Mouse (Mus musculus) limb, embryonic 14.5 days (tissue): Measurements from ENCODE around the gene Kif26b. TPM values are rescaled to one million over a fixed set of nuclear protein-coding genes. Genes with fewer than 3 reads are reported as not detected.

Experiments used
- ATAC-seq: fragments of 200-750 bp; cut with Nextera tagmentation; 2 replicates; pipeline ENCODE4 v1.8.0; 2017; ENCODE audit warnings: low read depth, moderate number of reproducible peaks, moderate TSS enrichment; ENCODE audit not compliant: low FRiP score
- DNase-seq: peaks from one replicate; pipeline ENCODE4 v3.0.0-alpha.2; 2015; ENCODE audit warnings: low spot score
- H3K27ac ChIP-seq: fragments of 300-500 bp; sonication (generic); replicated peaks from 2 replicates; pipeline ENCODE4 v1.5.1; 2014; ENCODE audit warnings: low read depth, mild to moderate bottlenecking, low read length, moderate library complexity, mixed read lengths
- H3K27me3 ChIP-seq: fragments of 300-500 bp; sonication (generic); 2 replicates; pipeline ENCODE4 v1.6.1; 2014; ENCODE audit warnings: low read length, mixed read lengths; ENCODE audit not compliant: control insufficient read depth, insufficient read depth
- H3K36me3 ChIP-seq: fragments of 300-500 bp; sonication (generic); 2 replicates; pipeline ENCODE4 v1.6.1; 2014; ENCODE audit warnings: mild to moderate bottlenecking, low read length, moderate library complexity, mixed read lengths; ENCODE audit not compliant: control insufficient read depth, insufficient read depth
- H3K4me1 ChIP-seq: fragments of 300-500 bp; sonication (generic); 2 replicates; pipeline ENCODE4 v1.6.1; 2014; ENCODE audit warnings: antibody characterized with exemption, low read length, mixed read lengths; ENCODE audit not compliant: control insufficient read depth, insufficient read depth
- H3K4me2 ChIP-seq: fragments of 300-500 bp; sonication (generic); replicated peaks from 2 replicates; pipeline ENCODE4 v1.6.1; 2014; ENCODE audit warnings: low read depth, mild to moderate bottlenecking, low read length, moderate library complexity; ENCODE audit not compliant: severe bottlenecking
- H3K4me3 ChIP-seq: fragments of 300-500 bp; sonication (generic); replicated peaks from 2 replicates; pipeline ENCODE4 v1.5.1; 2014; ENCODE audit warnings: low read length
- H3K9ac ChIP-seq: fragments of 300-500 bp; sonication (generic); 2 replicates; pipeline ENCODE4 v1.6.1; 2014; ENCODE audit warnings: mild to moderate bottlenecking, low read depth, low read length, moderate library complexity; ENCODE audit not compliant: severe bottlenecking
- H3K9me3 ChIP-seq: fragments of 300-500 bp; sonication (generic); 2 replicates; pipeline ENCODE4 v1.6.1; 2016; ENCODE audit warnings: low read length; ENCODE audit not compliant: control insufficient read depth
- POLR2A ChIP-seq: fragments of 200-500 bp; IDR thresholded peaks from 2 replicates; pipeline ENCODE4 v1.8.0; 2012; ENCODE audit warnings: inconsistent platforms, mild to moderate bottlenecking, moderate library complexity, borderline replicate concordance; ENCODE audit not compliant: insufficient read depth, insufficient read length; ENCODE audit errors: extremely low read depth
- WGBS: fragments of 180-500 bp; shearing (Covaris S2); extraction: QIAGEN DNeasy Blood & Tissue Kit; methylation state at CpG from one replicate; pipeline ENCODE4 v1.1.7; 2014; 5-methylcytosine and 5-hydroxymethylcytosine counted together
- polyA plus RNA-seq, 2 experiments: library from polyadenylated mRNA; depleted of rRNA in 1 of 2; stranded (reverse) in 1 of 2; unstranded in 1 of 2; fragments of >200 nt; fragmentation: Nextera tagmentation in 1 of 2; extraction: Ambion mirVana in 1 of 2; gene quantifications; 2 replicates each; pipeline versions ENCODE4 v1.2.1 to v1.2.3; 2012 to 2014

Kif26b gene
- polyA plus RNA-seq, 2 experiments, result 8.7 to 8.8 TPM

DNA sequence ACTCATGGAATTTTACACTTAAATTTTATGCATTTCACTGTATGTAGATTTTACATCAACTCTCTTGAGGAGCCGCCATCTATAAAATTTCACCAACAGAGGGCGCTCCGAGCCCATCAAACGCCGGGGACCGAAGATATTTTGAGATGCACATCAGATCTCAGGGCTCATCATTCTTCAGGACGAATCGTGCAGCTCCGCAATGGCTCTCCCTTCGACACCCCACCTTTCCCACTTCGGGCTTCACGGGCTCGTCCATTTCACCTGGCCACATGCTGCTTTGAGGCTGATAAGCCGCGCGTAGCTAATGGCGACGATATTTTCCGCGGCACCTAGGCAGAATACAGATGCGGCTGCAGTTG lies 1.8 kb upstream of the Kif26b start:
- H3K4me2 ChIP-seq, result peak overlapping the region; percentile 100
- H3K4me3 ChIP-seq, result peak overlapping the region; percentile 68
- WGBS, result under 1% methylated on average over 21 of the region's 21 CpGs
- ATAC-seq, result peak; percentile 9; the same call in 1 of the 2 replicates
- peaks cover 26% of the 10 kb centered on the region for H3K4me1 ChIP-seq
- no peaks in the 10 kb centered on the region for H3K27me3 ChIP-seq
- no peak overlapping the region for H3K9ac ChIP-seq
- no peaks in the 10 kb centered on the region for H3K36me3 ChIP-seq
- no peaks in the 10 kb centered on the region for H3K9me3 ChIP-seq
- DNase-seq, result peak; percentile 86
- no peak for TF ChIP-seq POLR2A
- H3K27ac ChIP-seq, result no peak overlapping the region

DNA sequence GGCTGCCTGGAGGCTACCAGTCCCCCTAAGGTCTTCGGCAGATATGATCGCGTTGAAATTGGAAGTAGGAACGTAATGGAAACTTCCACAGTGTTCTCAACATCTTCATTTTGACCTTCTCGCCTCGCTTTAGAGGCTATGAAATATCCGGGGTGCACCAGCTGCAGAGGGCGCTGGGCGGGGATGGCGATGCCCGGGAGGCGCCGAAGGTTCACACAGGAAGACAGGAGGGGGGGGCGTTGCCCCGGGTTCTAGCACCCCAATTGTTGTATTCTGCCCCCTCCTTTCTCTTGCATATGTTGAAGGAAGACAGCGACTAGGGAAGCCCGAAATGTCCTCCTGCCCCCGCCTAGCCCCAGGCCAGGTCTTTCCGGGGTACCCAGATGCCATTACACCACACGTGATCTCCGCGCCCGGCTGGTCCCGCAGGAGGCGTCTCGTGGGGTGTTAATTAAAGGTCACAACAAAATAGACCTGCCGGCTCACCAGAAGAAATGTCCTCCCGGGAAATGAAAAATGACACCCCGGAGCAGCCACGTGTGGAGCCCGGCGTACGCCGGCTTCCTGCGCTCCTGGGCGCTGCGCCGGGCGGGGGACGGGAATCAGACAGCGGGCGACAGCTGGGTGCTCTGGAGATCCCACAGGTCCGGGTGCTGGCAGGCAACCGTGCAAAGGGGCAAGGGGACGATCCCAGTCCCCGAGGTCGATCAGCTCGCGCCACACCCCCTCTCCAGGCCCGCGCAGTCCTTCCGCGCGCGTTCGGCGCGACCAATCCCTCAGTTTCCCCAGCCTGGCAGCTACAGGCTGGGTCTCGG lies 1.2 kb upstream of the Kif26b start:
- peak; percentile 10; the same call in 1 of the 2 replicates for ATAC-seq
- 2% methylated on average over 51 of the region's 59 CpGs for WGBS

DNA sequence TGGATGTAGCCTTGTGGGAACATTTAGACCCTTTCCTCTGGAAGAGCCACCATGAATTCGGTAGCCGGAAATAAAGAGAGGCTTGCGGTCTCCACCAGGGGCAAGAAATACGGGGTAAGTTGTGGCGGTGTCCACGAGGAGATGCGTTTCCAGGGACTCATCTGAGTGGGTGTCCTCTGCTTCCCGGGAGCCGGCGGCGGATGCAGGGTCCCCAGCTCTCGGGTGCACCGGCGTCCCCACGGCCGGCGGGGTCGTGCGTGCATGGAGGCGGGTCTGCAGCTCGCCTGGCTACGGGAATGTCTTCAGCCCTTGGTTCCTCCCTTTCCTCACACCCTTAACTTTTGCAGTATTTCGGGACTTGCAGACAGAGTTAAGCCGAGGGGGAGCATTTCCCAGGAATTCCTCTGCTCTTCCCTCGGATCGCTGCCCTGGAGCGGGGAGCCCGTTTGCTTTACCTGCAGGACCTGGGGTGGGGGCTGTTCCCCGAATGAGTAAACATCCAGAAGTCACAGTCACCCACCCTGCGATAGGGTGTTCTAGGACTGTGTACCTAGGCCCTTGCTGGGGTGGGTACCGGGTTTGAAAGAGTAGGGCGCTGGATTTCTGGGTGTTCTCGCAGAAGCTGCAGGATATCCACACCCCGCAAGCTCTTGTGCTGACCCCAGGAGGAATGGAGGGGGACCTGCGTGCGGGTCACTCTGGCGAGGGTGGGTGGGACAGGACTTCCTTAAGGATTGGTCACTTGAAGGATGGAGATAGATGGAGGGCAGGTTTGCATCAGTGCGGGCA lies 781 bp downstream of the Kif26b start:
- H3K27me3 ChIP-seq, result no peaks in the 10 kb centered on the region
- peaks cover 30% of the 10 kb centered on the region for H3K4me1 ChIP-seq
- DNase-seq (no peak), ATAC-seq (no peak)
- peak overlapping the region; percentile 66 for H3K9ac ChIP-seq
- peak overlapping the region; percentile 100 for H3K4me2 ChIP-seq
- no peaks in the 10 kb centered on the region for H3K9me3 ChIP-seq
- H3K36me3 ChIP-seq, result no peaks in the 10 kb centered on the region
- H3K27ac ChIP-seq, result peak overlapping the region; percentile 63
- peak overlapping the region; percentile 68 for H3K4me3 ChIP-seq
- TF ChIP-seq POLR2A, result no peak
- whole genome bisulfite sequencing, result under 1% methylated on average over 37 of the region's 38 CpGs

More for the DNA sequence above, 1.2 kb upstream of the Kif26b start:
- no peaks in the 10 kb centered on the region for H3K36me3 ChIP-seq
- H3K4me3 ChIP-seq, result peak overlapping the region; percentile 68
- no peaks in the 10 kb centered on the region for H3K9me3 ChIP-seq
- H3K27ac ChIP-seq, result peak overlapping the region; percentile 63
- no peaks in the 10 kb centered on the region for H3K27me3 ChIP-seq
- peak; percentile 25 for DNase-seq
- no peak for TF ChIP-seq POLR2A
- H3K4me1 ChIP-seq, result peaks cover 31% of the 10 kb centered on the region
- peak overlapping the region; percentile 66 for H3K9ac ChIP-seq
- H3K4me2 ChIP-seq, result peak overlapping the region; percentile 100

DNA sequence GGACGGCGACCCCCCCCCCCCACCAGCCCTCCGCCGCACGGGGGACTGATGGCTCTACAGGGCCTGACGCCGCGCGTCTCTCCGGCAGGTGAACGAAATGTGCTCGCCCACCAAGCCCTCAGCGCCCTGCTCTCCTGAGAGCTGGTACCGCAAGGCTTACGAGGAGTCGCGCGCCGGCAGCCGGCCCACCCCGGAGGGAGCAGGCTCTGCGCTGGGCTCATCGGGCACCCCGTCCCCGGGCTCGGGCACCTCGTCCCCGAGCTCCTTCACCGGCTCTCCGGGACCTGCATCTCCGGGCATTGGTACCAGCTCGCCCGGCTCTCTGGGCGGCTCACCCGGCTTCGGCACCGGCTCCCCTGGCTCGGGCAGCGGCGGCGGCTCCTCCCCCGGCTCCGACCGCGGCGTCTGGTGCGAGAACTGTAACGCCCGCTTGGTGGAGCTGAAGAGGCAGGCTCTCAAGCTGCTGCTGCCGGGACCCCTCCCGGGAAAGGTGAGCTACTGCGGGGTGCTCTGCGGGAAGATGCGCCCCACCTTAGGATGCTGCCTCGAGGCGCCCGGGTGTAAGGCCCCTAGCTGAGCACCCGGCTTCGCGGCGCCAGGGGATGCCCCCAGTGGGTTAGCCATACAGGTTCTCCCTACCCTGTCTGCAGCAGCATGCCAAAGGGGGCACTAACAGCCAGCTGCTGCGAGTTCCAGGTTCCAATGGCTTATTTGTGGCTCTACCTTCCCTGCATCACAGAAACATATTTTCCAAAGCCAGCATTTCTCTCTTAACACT lies 1.6 kb downstream of the Kif26b start:
- ATAC-seq (peak; percentile 64; the same call in 1 of the 2 replicates), DNase-seq (peak; percentile 74)
- Histone ChIP-seq H3K4me2 (peak overlapping the region; percentile 100), H3K4me1 (peaks cover 30% of the 10 kb centered on the region), H3K9ac (peak overlapping the region; percentile 66), H3K36me3 (no peaks in the 10 kb centered on the region), H3K27ac (no peak overlapping the region), H3K9me3 (peaks cover 3% of the 10 kb centered on the region; the same call in 1 of the 2 replicates), H3K27me3 (no peaks in the 10 kb centered on the region), H3K4me3 (peak overlapping the region; percentile 68)
- 1% methylated on average over 29 of the region's 62 CpGs for WGBS
- TF ChIP-seq POLR2A, result no peak
